Mouse (Mus musculus) ES-Bruce4 (cell line): Measurements from ENCODE around the gene Sdc3. TPM values are rescaled to one million over a fixed set of nuclear protein-coding genes. Genes with fewer than 3 reads are reported as not detected.
A peak's percentile ranks its signal among the peaks of the same experiment; 100 is the strongest.

Experiments used
- H3K27ac ChIP-seq: 2 replicates; pipeline ENCODE4 v1.5.1; 2012; ENCODE audit warnings: low read length, inconsistent platforms; ENCODE audit not compliant: insufficient read depth
- H3K27me3 ChIP-seq: 2 replicates; pipeline ENCODE4 v1.6.1; 2012; ENCODE audit warnings: mild to moderate bottlenecking, low read length, inconsistent platforms; ENCODE audit not compliant: control insufficient read depth, poor library complexity, insufficient read depth, severe bottlenecking
- H3K36me3 ChIP-seq: 2 replicates; pipeline ENCODE4 v1.6.1; 2012; ENCODE audit warnings: inconsistent platforms, mild to moderate bottlenecking, low read length, moderate library complexity; ENCODE audit not compliant: control insufficient read depth, poor library complexity, insufficient read depth, severe bottlenecking
- H3K4me1 ChIP-seq: one replicate; pipeline ENCODE4 v1.8.1; 2011; ENCODE audit warnings: low read length; ENCODE audit not compliant: control insufficient read depth, insufficient read depth
- H3K4me3 ChIP-seq: 2 replicates; pipeline ENCODE4 v1.5.1; 2011; ENCODE audit warnings: low read depth, mild to moderate bottlenecking, low read length
- H3K9ac ChIP-seq: 2 replicates; pipeline ENCODE4 v1.6.1; 2012; ENCODE audit warnings: low read depth, mild to moderate bottlenecking, inconsistent platforms; ENCODE audit not compliant: poor library complexity, severe bottlenecking
- H3K9me3 ChIP-seq: replicated peaks from 2 replicates; pipeline ENCODE4 v1.6.1; 2012; ENCODE audit warnings: mild to moderate bottlenecking, low read length, inconsistent platforms; ENCODE audit not compliant: control insufficient read depth, poor library complexity, insufficient read depth, severe bottlenecking
- CTCF ChIP-seq: IDR thresholded peaks from one replicate; pipeline ENCODE4 v1.8.1; 2011; ENCODE audit warnings: low read depth, low read length
- EP300 ChIP-seq: IDR thresholded peaks from 2 replicates; pipeline ENCODE4 v1.6.1; 2011; ENCODE audit warnings: low read depth, low read length; ENCODE audit not compliant: insufficient read depth
- POLR2A ChIP-seq: IDR thresholded peaks from one replicate; pipeline ENCODE4 v1.8.1; 2011; ENCODE audit warnings: low read length; ENCODE audit not compliant: insufficient read depth
- polyA plus RNA-seq: library from polyadenylated mRNA; stranded (reverse); fragments of >200 nt; gene quantifications from 2 replicates; pipeline ENCODE4 v1.2.4, GENCODE M21; 2011; ENCODE audit warnings: low read depth; ENCODE audit not compliant: missing spikeins, insufficient read depth, insufficient read length

Gene Sdc3
- polyA plus RNA-seq, 1 experiment: 8.6 TPM

DNA sequence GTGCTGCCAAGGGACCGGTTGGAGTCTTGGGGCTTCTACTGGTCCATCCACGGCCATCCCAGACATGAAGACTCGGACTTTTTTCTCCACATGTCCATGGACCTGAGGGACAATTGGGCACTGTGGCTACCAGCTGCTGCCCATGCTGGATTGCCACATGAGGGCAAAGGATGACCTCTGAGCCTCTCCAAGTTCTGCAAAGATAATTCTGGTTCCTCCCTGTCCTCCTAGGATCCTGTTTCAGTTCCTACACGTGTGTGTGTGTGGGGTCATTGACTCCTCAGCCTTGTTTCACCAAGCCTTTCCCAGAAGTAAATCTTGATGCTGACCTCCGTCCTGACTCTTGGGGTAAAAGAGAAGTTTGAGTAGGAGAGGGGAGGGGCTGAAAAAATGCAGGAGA lies 4.8 kb upstream of the Sdc3 start:
- Histone ChIP-seq H3K27me3 (peaks cover 4% of the 10 kb centered on the region), H3K27ac (no peak overlapping the region), H3K36me3 (no peaks in the 10 kb centered on the region), H3K9ac (no peak overlapping the region), H3K4me3 (no peak overlapping the region), H3K9me3 (no peaks in the 10 kb centered on the region), H3K4me1 (no peaks in the 10 kb centered on the region)
- TF ChIP-seq POLR2A: no peak
- TF ChIP-seq CTCF: no peak
- no peak for TF ChIP-seq EP300

- H3K27ac ChIP-seq: no peak overlapping the region
- H3K4me3 ChIP-seq: no peak overlapping the region
- TF ChIP-seq POLR2A (no peak), CTCF (peak; percentile 87), EP300 (0 out of 2 replicates have a peak, but pooled peaks have one; percentile 12)
- H3K9me3 ChIP-seq: no peaks in the 10 kb centered on the region
- no peaks in the 10 kb centered on the region for H3K4me1 ChIP-seq
- no peak overlapping the region for H3K9ac ChIP-seq
- H3K36me3 ChIP-seq: no peaks in the 10 kb centered on the region
- H3K27me3 ChIP-seq: peaks cover 8% of the 10 kb centered on the region
Measured at GRCm38 (mm10) chr4:130790180-130790579, 2.2 kb upstream of the Sdc3 start.

GRCm38 (mm10) chr4:130791811-130792375 lies 444 bp upstream of the Sdc3 start:
- H3K27ac ChIP-seq: no peak overlapping the region
- no peaks in the 10 kb centered on the region for H3K9me3 ChIP-seq
- peaks cover 8% of the 10 kb centered on the region for H3K27me3 ChIP-seq
- no peak for TF ChIP-seq EP300
- no peak for TF ChIP-seq CTCF
- no peak for TF ChIP-seq POLR2A
- peak overlapping the region; percentile 59 for H3K9ac ChIP-seq
- no peaks in the 10 kb centered on the region for H3K4me1 ChIP-seq
- H3K4me3 ChIP-seq: peak overlapping the region; percentile 10; the same call in 1 of the 2 replicates
- H3K36me3 ChIP-seq: no peaks in the 10 kb centered on the region

- Histone ChIP-seq H3K9me3 (no peaks in the 10 kb centered on the region), H3K27me3 (peaks cover 8% of the 10 kb centered on the region), H3K4me3 (peak overlapping the region; percentile 59; the same call in 1 of the 2 replicates), H3K36me3 (no peaks in the 10 kb centered on the region), H3K4me1 (no peaks in the 10 kb centered on the region), H3K9ac (no peak overlapping the region), H3K27ac (no peak overlapping the region)
- TF ChIP-seq EP300 (no peak), CTCF (no peak), POLR2A (no peak)
Measured at GRCm38 (mm10) chr4:130793180-130793501, 804 bp downstream of the Sdc3 start.

- peaks cover 8% of the 10 kb centered on the region for H3K27me3 ChIP-seq
- no peak overlapping the region for H3K27ac ChIP-seq
- H3K36me3 ChIP-seq: no peaks in the 10 kb centered on the region
- H3K4me3 ChIP-seq: no peak overlapping the region
- H3K4me1 ChIP-seq: no peaks in the 10 kb centered on the region
- H3K9ac ChIP-seq: no peak overlapping the region
- H3K9me3 ChIP-seq: no peaks in the 10 kb centered on the region
- TF ChIP-seq POLR2A (no peak), EP300 (no peak), CTCF (no peak)
Measured at GRCm38 (mm10) chr4:130794771-130795170, 2.4 kb downstream of the Sdc3 start.

GRCm38 (mm10) chr4:130795970-130796369 lies 3.6 kb downstream of the Sdc3 start:
- Histone ChIP-seq H3K36me3 (no peaks in the 10 kb centered on the region), H3K4me1 (no peaks in the 10 kb centered on the region), H3K27me3 (peaks cover 8% of the 10 kb centered on the region), H3K9me3 (no peaks in the 10 kb centered on the region), H3K4me3 (no peak overlapping the region), H3K9ac (no peak overlapping the region), H3K27ac (no peak overlapping the region)
- no peak for TF ChIP-seq POLR2A
